Mouse (Mus musculus) heart, postnatal 14 days (tissue): ENCODE measurements around the gene Ing5. TPM values are rescaled to one million over a fixed set of nuclear protein-coding genes. Genes with fewer than 3 reads are reported as not detected.
A peak's percentile ranks its signal among the peaks of the same experiment; 100 is the strongest.
"Not testable (repeated sequence)": the region's sequence is repeated elsewhere in the genome, so short reads cannot be mapped to it uniquely, and the experiment has no call there.

Source experiments
- DNase-seq, 2 experiments: peaks; one replicate each; pipeline ENCODE4 v3.0.0; 2021 to 2022
- intact Hi-C: fragments of 180-260 bp; cut with DNase I; formaldehyde crosslinking; loops from one replicate; pipeline ENCODE4 v1.15.1; 2025
- total RNA-seq, 2 experiments: library from RNA; stranded (reverse); gene quantifications; 2 replicates each; pipeline ENCODE4 v1.2.3; 2021

The Ing5 gene
- total RNA-seq, 2 experiments from 2014 or later, result 8.3 to 10.6 TPM

DNA sequence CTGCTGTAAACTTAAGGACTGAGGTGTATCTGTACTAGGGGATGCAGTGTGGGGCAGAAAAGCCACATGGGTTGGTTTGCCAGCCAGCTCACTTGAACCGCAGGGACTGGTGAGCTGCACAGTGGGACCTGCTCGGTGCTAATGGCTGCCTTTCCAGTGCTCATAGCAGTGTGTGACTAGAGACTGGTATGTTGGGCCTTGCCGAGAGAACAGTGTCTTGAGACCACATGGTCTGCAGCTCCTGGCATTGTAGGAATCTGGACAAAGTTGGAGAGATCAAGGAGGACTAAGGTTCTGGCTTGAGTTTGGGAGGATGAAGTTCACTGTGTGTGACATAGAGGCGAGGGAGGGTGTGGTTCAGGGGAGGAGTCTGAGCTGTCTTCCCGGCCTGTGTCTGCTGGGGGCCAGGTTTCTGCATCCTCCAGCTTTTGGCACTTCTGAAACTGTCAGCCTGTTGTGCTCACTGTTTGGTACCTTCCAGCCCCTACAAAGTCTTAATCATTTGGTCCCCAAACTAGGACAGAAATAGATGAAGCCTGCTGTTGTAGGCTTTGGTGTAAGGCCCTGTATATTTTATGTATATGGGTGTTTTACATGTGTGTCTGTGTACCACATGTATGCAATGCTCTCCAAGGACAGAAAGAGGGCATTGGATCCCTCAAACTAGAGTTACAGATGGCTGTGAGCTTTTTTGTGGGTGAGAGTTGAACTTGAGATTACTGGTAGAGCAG is 1.6 kb downstream of the Ing5 start:
- intact Hi-C loops, result no loop called here
- no peak for DNase-seq

GRCm38 (mm10) chr1:93808871-93809270 is 5.1 kb downstream of the Ing5 start:
- no peak for DNase-seq
- intact Hi-C loops, result no loop called here

DNA sequence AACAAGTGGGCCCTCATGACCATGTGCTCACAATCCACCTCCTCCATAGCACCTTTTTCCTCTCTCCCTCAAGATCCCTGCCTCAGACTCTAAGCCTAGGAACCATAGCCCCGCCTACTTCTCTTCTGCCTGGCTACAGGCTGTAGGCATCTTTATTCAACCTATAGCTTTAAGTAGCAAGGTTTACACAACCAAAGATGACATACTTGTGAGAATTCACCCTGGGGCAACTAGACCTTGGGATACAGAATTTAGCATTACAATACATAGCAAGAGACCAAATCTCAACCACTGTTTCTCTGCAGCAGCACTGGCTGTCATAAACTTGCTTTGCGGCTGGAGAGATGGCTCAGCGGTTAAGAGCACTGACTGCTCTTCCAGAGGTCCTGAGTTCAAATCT is 6.2 kb downstream of the Ing5 start:
- intact Hi-C loops, result no loop called here
- no peak for DNase-seq

DNA sequence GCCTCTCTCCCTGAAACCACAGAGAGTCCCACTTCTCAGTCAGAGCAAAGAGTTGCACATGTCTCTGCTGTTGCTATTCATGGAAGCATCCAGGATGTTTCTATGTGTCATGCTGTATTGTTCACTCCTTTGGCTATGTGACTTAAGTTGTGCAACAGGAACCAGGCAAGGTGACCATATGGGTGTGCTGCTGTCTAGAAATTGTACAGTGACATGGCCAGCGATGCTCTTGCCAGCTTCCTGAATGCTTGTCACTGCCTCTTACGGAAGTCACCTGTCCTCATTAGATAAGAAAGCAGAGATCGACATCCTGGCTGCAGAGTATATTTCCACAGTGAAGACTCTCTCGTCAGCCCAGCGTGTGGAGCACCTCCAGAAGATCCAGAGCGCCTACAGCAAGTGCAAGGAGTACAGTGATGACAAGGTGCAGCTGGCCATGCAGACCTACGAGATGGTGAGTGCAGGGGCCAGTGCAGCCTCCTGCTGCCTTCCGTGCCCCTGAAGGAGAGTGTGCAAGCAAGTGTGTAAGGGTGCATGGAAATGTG is 7.8 kb downstream of the Ing5 start:
- intact Hi-C loops, result no loop called here
- DNase-seq, result no peak

DNA sequence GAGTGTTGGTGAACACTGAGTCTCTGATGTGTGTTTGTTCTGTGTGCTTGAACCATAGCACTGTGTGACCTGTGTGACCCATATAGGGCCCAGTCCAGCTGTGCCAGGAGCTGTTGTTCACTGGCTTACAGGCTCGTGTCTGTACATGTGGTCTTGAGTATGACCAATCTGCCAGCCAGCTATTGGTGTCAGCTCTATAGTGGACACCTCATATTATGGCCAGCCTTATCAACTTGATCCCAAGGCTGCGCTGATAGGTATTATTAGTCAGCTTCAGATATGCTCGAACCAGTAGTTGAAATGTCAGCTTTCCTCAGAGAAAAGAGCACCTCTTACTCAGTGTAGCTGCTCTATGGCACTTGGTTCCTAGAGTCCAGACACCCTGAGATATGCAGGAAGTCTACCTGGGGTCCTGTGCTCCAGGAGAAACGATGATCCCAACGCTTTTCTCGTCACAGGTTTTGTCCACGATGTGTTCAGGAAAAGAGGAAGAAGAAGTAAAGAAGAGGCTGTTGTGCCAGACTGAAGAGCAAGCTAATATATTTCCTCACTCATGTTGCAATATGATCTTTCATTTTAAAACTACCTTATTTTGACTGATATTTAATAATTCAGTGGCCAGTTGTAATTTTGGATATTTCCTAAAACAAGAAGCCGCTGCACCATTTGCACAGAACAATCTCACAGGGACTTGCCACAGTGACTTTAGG is 14.2 kb downstream of the Ing5 start:
- intact Hi-C loops, result no loop called here
- DNase-seq, result no peak

- DNase-seq, result no peak
- intact Hi-C loops, result no loop called here
Measured at GRCm38 (mm10) chr1:93818722-93819121, 15.0 kb downstream of the Ing5 start.

DNA sequence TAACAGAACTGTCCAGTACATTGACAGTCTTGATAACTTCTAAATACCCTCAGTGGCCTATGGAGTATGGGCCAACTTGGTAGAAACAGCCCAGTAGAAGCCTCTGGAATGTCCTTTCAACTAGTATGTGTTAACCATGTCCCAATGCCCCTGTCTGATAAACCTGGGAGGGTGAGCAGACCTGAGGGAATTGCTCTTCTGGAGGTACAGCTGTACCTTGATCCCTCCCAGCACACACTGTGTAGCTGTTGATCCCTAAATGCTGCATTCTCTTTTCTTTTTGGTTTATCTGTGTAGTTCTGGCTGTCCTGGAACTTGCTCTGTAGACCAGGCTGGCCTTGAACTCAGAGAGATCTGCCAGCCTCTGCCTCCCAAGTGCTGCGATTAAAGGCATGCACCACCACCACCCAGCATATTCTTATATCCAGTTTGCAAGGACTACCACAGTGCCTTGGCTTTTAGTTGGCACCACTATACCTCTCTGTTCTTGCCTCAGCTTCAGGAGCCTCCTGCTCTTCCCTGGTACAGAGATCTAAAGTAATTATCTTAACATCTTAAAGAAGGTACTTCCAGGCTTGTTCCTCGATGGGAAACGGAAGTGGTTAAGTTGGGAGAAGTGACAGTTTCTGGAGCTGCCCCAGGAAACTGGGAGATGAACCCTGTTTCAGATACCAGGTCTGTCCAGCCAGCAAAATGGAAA is 20.2 kb downstream of the Ing5 start:
- intact Hi-C loops, result no loop called here
- DNase-seq, result no peak

DNA sequence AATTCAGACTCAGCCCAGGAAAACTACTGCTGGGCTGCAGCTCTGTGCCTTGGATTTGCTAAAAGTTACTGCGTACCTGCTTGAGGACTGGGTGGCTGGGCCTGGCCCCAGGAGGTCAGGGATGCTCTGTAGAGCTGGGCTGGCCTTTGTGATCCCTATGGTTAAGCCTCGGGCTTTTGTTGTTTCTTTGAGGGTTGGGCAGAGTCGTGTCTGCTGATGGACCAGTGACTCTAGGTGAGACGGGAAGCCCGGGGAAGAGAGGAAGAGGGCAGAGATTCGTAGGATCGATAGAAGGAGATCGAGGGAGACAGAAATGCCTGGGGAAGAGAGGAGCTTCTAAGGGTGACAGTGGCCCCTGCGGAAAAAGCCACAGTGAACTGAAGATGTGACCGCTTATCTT is 20.8 kb downstream of the Ing5 start, which contains the start of gene D2hgdh:
Gene D2hgdh, plus strand, starts transcription at position 301 of the 400 bp plus-strand sequence.
- no peak for DNase-seq
- intact Hi-C loops, result no loop called here

- intact Hi-C loops, result no loop called here
- DNase-seq, result peak; percentile 91
Measured at GRCm38 (mm10) chr1:93825105-93825674, 21.4 kb downstream of the Ing5 start.

- DNase-seq, result peak in 1 of 2 experiments; percentile 27
- intact Hi-C loops, result no loop called here
Measured at GRCm38 (mm10) chr1:93825771-93826539, 22.2 kb downstream of the Ing5 start.

GRCm38 (mm10) chr1:93826540-93826835 is 22.7 kb downstream of the Ing5 start:
- intact Hi-C loops, result no loop called here
- no peak for DNase-seq

GRCm38 (mm10) chr1:93832754-93833360 is 29.1 kb downstream of the Ing5 start:
- DNase-seq, result not testable (repeated sequence)
- intact Hi-C loops, result loop anchor here (10.0 kb wide), 2 partner anchors 62 to 242 kb away; no protein-coding TSS in a partner anchor

DNA sequence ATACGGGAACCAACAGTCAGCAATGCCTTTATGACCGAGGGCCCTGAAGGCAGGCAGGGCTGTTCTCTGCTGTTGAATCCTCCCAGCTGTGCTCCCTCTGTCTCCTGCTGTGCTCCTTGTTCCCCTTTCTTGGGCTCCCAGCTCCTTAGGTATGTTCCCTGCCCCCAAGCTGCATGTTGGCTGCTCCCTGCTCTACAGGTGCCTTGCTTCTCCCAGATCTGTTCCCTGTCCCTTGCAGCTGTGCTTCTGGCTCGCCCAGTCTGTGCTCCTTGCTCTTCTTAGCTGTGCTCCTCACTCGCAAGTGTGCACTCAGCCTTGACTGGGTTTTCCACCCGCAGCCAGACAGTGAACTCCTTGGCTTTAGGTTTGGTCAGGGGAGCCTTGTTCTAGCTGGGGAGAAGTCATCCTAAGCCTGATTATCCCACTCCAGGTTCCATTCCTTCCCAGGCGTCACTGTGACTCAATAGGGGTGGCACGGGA is 30.9 kb downstream of the Ing5 start:
- DNase-seq, result no peak
- intact Hi-C loops, result loop anchor here (10.0 kb wide), 2 partner anchors 60 to 240 kb away; no protein-coding TSS in a partner anchor

DNA sequence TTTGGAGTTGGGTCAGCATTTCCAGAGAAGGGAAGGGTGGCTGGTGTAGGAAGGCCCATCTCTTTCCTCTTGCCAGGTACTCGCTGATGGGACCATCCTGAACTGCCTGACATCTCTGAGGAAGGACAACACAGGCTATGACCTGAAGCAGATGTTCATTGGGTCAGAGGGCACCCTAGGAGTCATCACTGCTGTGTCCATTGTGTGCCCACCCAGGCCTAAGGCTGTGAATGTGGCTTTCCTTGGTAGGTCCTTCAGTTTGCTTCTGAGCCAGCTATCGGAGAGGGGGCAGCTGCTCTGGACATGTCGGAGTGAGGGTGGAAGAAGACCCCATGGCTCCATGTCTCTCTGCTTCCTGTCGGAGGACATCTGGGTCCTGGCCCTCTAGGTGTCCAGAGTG is 31.4 kb downstream of the Ing5 start:
- DNase-seq, result no peak
- intact Hi-C loops, result loop anchor here (10.0 kb wide), 2 partner anchors 60 to 240 kb away; no protein-coding TSS in a partner anchor

GRCm38 (mm10) chr1:93835876-93836531 is 32.2 kb downstream of the Ing5 start:
- DNase-seq, result no peak
- intact Hi-C loops, result loop anchor here (10.0 kb wide), 2 partner anchors 59 to 239 kb away; no protein-coding TSS in a partner anchor

- intact Hi-C loops, result loop anchor here (10.0 kb wide), 2 partner anchors 58 to 238 kb away; no protein-coding TSS in a partner anchor
- no peak for DNase-seq
Measured at GRCm38 (mm10) chr1:93836532-93836913, 32.8 kb downstream of the Ing5 start.

DNA sequence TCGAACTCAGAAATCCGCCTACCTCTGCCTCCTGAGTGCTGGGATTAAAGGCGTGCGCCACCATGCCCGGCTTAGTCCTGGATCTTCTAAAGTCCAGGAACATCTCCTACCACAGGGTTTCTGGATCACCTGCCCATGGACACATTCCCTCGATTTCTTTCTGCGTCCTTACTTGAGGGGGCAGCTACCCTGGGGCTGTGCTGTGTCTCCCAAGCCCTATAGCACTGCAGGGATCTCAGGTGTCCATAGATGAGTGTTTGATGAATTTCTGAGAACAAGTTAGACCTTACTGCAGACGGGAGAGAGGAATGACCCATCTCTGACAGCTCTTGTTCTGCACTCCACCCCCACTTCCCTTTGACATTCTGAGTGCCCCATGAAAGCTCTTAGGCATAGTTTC is 33.6 kb downstream of the Ing5 start:
- intact Hi-C loops, result loop anchor here (10.0 kb wide), 2 partner anchors 57 to 237 kb away; no protein-coding TSS in a partner anchor
- DNase-seq, result no peak

- not testable (repeated sequence) for DNase-seq
- intact Hi-C loops, result loop anchor here (10.0 kb wide), 2 partner anchors 56 to 236 kb away; no protein-coding TSS in a partner anchor
Measured at GRCm38 (mm10) chr1:93838569-93838968, 34.8 kb downstream of the Ing5 start.
